Mouse (Mus musculus) hindbrain, embryonic 15.5 days (tissue): Measurements from ENCODE around the gene Gtf2h3. TPM values are rescaled to one million over a fixed set of nuclear protein-coding genes. Genes with fewer than 3 reads are reported as not detected.
"Not testable (repeated sequence)": the region's sequence is repeated elsewhere in the genome, so short reads cannot be mapped to it uniquely, and the experiment has no call there.

ENCODE experiments used
- ATAC-seq: fragments of 200-750 bp; cut with Nextera tagmentation; 2 replicates; pipeline ENCODE4 v1.8.0; 2017; ENCODE audit warnings: low read depth, moderate number of reproducible peaks, moderate TSS enrichment; ENCODE audit not compliant: low FRiP score
- H3K27ac ChIP-seq: fragments of 300-500 bp; sonication (generic); replicated peaks from 2 replicates; pipeline ENCODE4 v1.5.1; 2015; ENCODE audit warnings: mild to moderate bottlenecking, inconsistent platforms
- H3K27me3 ChIP-seq: fragments of 300-500 bp; sonication (generic); 2 replicates; pipeline ENCODE4 v1.6.1; 2015; ENCODE audit warnings: control low read depth, inconsistent platforms
- H3K36me3 ChIP-seq: fragments of 300-500 bp; sonication (generic); 2 replicates; pipeline ENCODE4 v1.6.1; 2015; ENCODE audit warnings: control low read depth, inconsistent platforms
- H3K4me1 ChIP-seq: fragments of 300-500 bp; sonication (generic); replicated peaks from 2 replicates; pipeline ENCODE4 v1.6.1; 2015; ENCODE audit warnings: control low read depth, inconsistent platforms
- H3K4me2 ChIP-seq: fragments of 300-500 bp; sonication (generic); 2 replicates; pipeline ENCODE4 v1.6.1; 2015; ENCODE audit warnings: moderate library complexity, mild to moderate bottlenecking, inconsistent platforms
- H3K4me3 ChIP-seq: fragments of 300-500 bp; sonication (generic); 2 replicates; pipeline ENCODE4 v1.5.1; 2015; ENCODE audit warnings: mild to moderate bottlenecking, inconsistent platforms
- H3K9ac ChIP-seq: fragments of 300-500 bp; sonication (generic); 2 replicates; pipeline ENCODE4 v1.6.1; 2015; ENCODE audit warnings: inconsistent platforms
- H3K9me3 ChIP-seq: fragments of 300-500 bp; sonication (generic); 2 replicates; pipeline ENCODE4 v1.6.1; 2016; ENCODE audit warnings: control low read depth, inconsistent platforms
- WGBS: fragments of 180-500 bp; shearing (Covaris S2); methylation state at CpG from one replicate; pipeline ENCODE4 v1.1.7; 2015; 5-methylcytosine and 5-hydroxymethylcytosine counted together
- polyA plus RNA-seq: library from polyadenylated mRNA; unstranded; fragments of >200 nt; fragmentation: Nextera tagmentation; extraction: Ambion mirVana; gene quantifications from 2 replicates; pipeline ENCODE4 v1.2.1, GENCODE M21; 2015

The Gtf2h3 gene
- polyA plus RNA-seq, 1 experiment from 2014 or later: 45.3 TPM

GRCm38 (mm10) chr5:124540905-124541601 is 37.9 kb upstream of the Gtf2h3 start:
- peak overlapping the region; percentile 78 for H3K27ac ChIP-seq
- H3K9me3 ChIP-seq: no peaks in the 10 kb centered on the region
- ATAC-seq: peak; percentile 77
- H3K4me3 ChIP-seq: peak overlapping the region; percentile 97
- H3K9ac ChIP-seq: peak overlapping the region; percentile 77
- no peaks in the 10 kb centered on the region for H3K27me3 ChIP-seq
- WGBS: under 1% methylated on average over 78 of the region's 89 CpGs
- peak overlapping the region; percentile 92 for H3K4me2 ChIP-seq
- peaks cover 22% of the 10 kb centered on the region for H3K36me3 ChIP-seq
- H3K4me1 ChIP-seq: peaks cover 16% of the 10 kb centered on the region

- Histone ChIP-seq H3K27ac (peak overlapping the region; percentile 78), H3K27me3 (no peaks in the 10 kb centered on the region), H3K9me3 (no peaks in the 10 kb centered on the region), H3K4me1 (peaks cover 16% of the 10 kb centered on the region), H3K36me3 (peaks cover 27% of the 10 kb centered on the region), H3K9ac (peak overlapping the region; percentile 77), H3K4me3 (peak overlapping the region; percentile 97), H3K4me2 (peak overlapping the region; percentile 92)
- ATAC-seq: no peak
- whole genome bisulfite sequencing: 14% methylated on average over 8 of the region's 8 CpGs
Observed at GRCm38 (mm10) chr5:124541602-124541973, 37.4 kb upstream of the Gtf2h3 start.

DNA sequence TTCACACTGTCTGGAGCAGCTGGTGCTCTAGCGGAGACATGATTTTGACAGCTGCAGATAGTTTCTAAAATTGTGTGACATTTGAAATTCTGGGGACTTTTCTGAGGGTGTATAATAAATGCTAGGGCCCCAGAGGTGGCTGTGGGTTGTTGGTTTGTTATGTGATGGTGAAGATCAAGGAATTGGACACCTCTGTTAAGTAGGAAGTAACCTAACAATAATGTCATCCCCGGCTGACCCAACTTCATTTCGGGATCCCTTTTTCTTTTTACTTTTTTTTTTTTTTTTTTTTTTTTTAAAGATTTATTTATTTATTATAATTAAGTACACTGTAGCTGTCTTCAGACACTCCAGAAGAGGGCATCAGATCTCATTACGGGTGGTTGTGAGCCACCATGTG is 28.2 kb upstream of the Gtf2h3 start:
- peaks cover 49% of the 10 kb centered on the region for H3K36me3 ChIP-seq
- peaks cover 19% of the 10 kb centered on the region for H3K4me1 ChIP-seq
- WGBS: 94% methylated on average over 4 of the region's 4 CpGs
- H3K4me2 ChIP-seq, H3K27me3 ChIP-seq, H3K9ac ChIP-seq, H3K27ac ChIP-seq, ATAC-seq, H3K4me3 ChIP-seq, H3K9me3 ChIP-seq: not testable (repeated sequence)

GRCm38 (mm10) chr5:124551349-124552093 is 27.4 kb upstream of the Gtf2h3 start:
- H3K9ac ChIP-seq, H3K27me3 ChIP-seq, ATAC-seq, H3K9me3 ChIP-seq: not testable (repeated sequence)
- H3K36me3 ChIP-seq: peaks cover 50% of the 10 kb centered on the region
- H3K4me1 ChIP-seq: peaks cover 19% of the 10 kb centered on the region
- 37% methylated on average over 5 of the region's 5 CpGs for WGBS
- H3K4me2 ChIP-seq: peak overlapping the region; percentile 76
- peak overlapping the region; percentile 96 for H3K4me3 ChIP-seq
- H3K27ac ChIP-seq: peak overlapping the region; percentile 92; the same call in 1 of the 2 replicates

- Histone ChIP-seq H3K9me3 (no peaks in the 10 kb centered on the region), H3K4me3 (peak overlapping the region; percentile 96), H3K4me2 (peak overlapping the region; percentile 76), H3K27me3 (no peaks in the 10 kb centered on the region), H3K36me3 (peaks cover 50% of the 10 kb centered on the region), H3K9ac (peak overlapping the region; percentile 94), H3K27ac (peak overlapping the region; percentile 92), H3K4me1 (peaks cover 19% of the 10 kb centered on the region)
- ATAC-seq: no peak
- 13% methylated on average over 9 of the region's 9 CpGs for WGBS
Observed at GRCm38 (mm10) chr5:124552094-124552472, 26.9 kb upstream of the Gtf2h3 start.

- peaks cover 49% of the 10 kb centered on the region for H3K36me3 ChIP-seq
- peak within 1 kb of the TSS; percentile 92 for H3K27ac ChIP-seq
- H3K9me3 ChIP-seq: no peaks in the 10 kb centered on the region
- H3K4me1 ChIP-seq: peaks cover 19% of the 10 kb centered on the region
- no peaks in the 10 kb centered on the region for H3K27me3 ChIP-seq
- WGBS: under 1% methylated on average over 66 of the region's 66 CpGs
- H3K4me3 ChIP-seq: peak within 1 kb of the TSS; percentile 96
- H3K4me2 ChIP-seq: peak within 1 kb of the TSS; percentile 76
- H3K9ac ChIP-seq: peak within 1 kb of the TSS; percentile 94
- ATAC-seq: peak; percentile 87
Observed at GRCm38 (mm10) chr5:124552558-124553307, 26.2 kb upstream of the Gtf2h3 start, which contains the start of gene Ddx55. Gene Ddx55, plus strand, starts transcription at chr5:124552864.

- H3K27ac ChIP-seq: no peak overlapping the region
- WGBS: 78% methylated on average over 6 of the region's 6 CpGs
- peak overlapping the region; percentile 94 for H3K9ac ChIP-seq
- no peak for ATAC-seq
- no peaks in the 10 kb centered on the region for H3K9me3 ChIP-seq
- peak overlapping the region; percentile 96 for H3K4me3 ChIP-seq
- H3K36me3 ChIP-seq: peaks cover 46% of the 10 kb centered on the region
- H3K4me1 ChIP-seq: peaks cover 19% of the 10 kb centered on the region
- H3K4me2 ChIP-seq: peak overlapping the region; percentile 76
- no peaks in the 10 kb centered on the region for H3K27me3 ChIP-seq
Observed at GRCm38 (mm10) chr5:124553607-124554006, 25.3 kb upstream of the Gtf2h3 start.

- peaks cover 19% of the 10 kb centered on the region for H3K4me1 ChIP-seq
- no peak overlapping the region for H3K9ac ChIP-seq
- no peak overlapping the region for H3K4me3 ChIP-seq
- WGBS: 79% methylated on average over 1 of the region's 1 CpGs
- peaks cover 58% of the 10 kb centered on the region for H3K36me3 ChIP-seq
- H3K4me2 ChIP-seq: no peak overlapping the region
- no peaks in the 10 kb centered on the region for H3K9me3 ChIP-seq
- H3K27ac ChIP-seq: no peak overlapping the region
- ATAC-seq: no peak
- no peaks in the 10 kb centered on the region for H3K27me3 ChIP-seq
Observed at GRCm38 (mm10) chr5:124555145-124555544, 23.8 kb upstream of the Gtf2h3 start.

GRCm38 (mm10) chr5:124571068-124571467 is 7.9 kb upstream of the Gtf2h3 start:
- Histone ChIP-seq H3K9ac (no peak overlapping the region), H3K36me3 (peaks cover 84% of the 10 kb centered on the region), H3K4me2 (no peak overlapping the region), H3K27me3 (no peaks in the 10 kb centered on the region), H3K9me3 (no peaks in the 10 kb centered on the region), H3K4me3 (no peak overlapping the region), H3K4me1 (no peaks in the 10 kb centered on the region), H3K27ac (no peak overlapping the region)
- no peak for ATAC-seq
- 90% methylated on average over 12 of the region's 12 CpGs for WGBS

DNA sequence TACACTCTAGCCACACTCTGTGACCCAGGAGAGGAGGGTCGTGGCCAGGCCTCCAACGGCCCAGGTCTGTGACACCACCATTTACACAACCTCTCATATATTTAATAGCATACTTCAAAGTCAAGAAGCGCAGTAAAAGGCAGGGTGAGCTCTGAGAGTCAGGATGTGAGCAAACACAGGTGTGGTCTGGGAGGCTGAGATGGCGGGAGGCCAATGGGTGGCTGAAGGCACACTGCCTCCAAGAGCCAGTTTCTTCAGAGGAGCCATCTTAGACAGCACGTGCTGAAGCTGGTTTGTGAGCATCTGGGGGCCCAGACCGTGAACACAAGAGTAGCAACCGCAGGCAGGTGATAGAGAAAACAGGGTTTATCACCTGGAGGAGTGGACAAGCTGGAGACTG is 3.5 kb upstream of the Gtf2h3 start:
- WGBS: 91% methylated on average over 7 of the region's 7 CpGs
- Histone ChIP-seq H3K4me2 (no peak overlapping the region), H3K4me3 (no peak overlapping the region), H3K27me3 (no peaks in the 10 kb centered on the region), H3K4me1 (peaks cover 22% of the 10 kb centered on the region), H3K27ac (no peak overlapping the region), H3K9ac (no peak overlapping the region), H3K36me3 (peaks cover 48% of the 10 kb centered on the region), H3K9me3 (no peaks in the 10 kb centered on the region)
- ATAC-seq: no peak

- no peak overlapping the region for H3K4me3 ChIP-seq
- 95% methylated on average over 5 of the region's 5 CpGs for WGBS
- H3K9ac ChIP-seq: no peak overlapping the region
- H3K36me3 ChIP-seq: peaks cover 45% of the 10 kb centered on the region
- H3K27ac ChIP-seq: no peak overlapping the region
- H3K4me2 ChIP-seq: no peak overlapping the region
- ATAC-seq: no peak
- peaks cover 26% of the 10 kb centered on the region for H3K4me1 ChIP-seq
- H3K27me3 ChIP-seq: no peaks in the 10 kb centered on the region
- H3K9me3 ChIP-seq: no peaks in the 10 kb centered on the region
Observed at GRCm38 (mm10) chr5:124582515-124582914, 3.6 kb downstream of the Gtf2h3 start.

- no peaks in the 10 kb centered on the region for H3K27me3 ChIP-seq
- no peak overlapping the region for H3K4me2 ChIP-seq
- no peak overlapping the region for H3K4me3 ChIP-seq
- no peaks in the 10 kb centered on the region for H3K9me3 ChIP-seq
- H3K9ac ChIP-seq: no peak overlapping the region
- H3K36me3 ChIP-seq: peaks cover 83% of the 10 kb centered on the region
- no peaks in the 10 kb centered on the region for H3K4me1 ChIP-seq
- ATAC-seq: no peak
- no peak overlapping the region for H3K27ac ChIP-seq
- WGBS: 89% methylated on average over 3 of the region's 3 CpGs
Observed at GRCm38 (mm10) chr5:124592768-124593167, 13.8 kb downstream of the Gtf2h3 start.
